Mouse (Mus musculus) heart, embryonic 14.5 days (tissue): ENCODE data around the gene Grid2. TPM values are rescaled to one million over a fixed set of nuclear protein-coding genes. Genes with fewer than 3 reads are reported as not detected.

Experiments
- ATAC-seq: fragments of 200-750 bp; cut with Nextera tagmentation; 2 replicates; pipeline ENCODE4 v1.8.0; 2017; ENCODE audit warnings: low read depth, moderate TSS enrichment; ENCODE audit not compliant: insufficient number of reproducible peaks, insufficient read depth, low FRiP score
- H3K27ac ChIP-seq, 2 experiments: fragments of 200-500 bp in 1 of 2; fragments of 300-500 bp in 1 of 2; sonication (generic) in 1 of 2; replicated peaks in 1 of 2; 2 replicates each; pipeline ENCODE4 v1.5.1; 2012 to 2014; ENCODE audit warnings: low read depth in 2 of 2, low read length in 2 of 2, control low read depth in 1 of 2, mild to moderate bottlenecking in 1 of 2, mixed read lengths in 1 of 2; ENCODE audit not compliant: control insufficient read depth in 1 of 2, insufficient read depth in 1 of 2
- H3K27me3 ChIP-seq: fragments of 300-500 bp; sonication (generic); 2 replicates; pipeline ENCODE4 v1.6.1; 2014; ENCODE audit warnings: mild to moderate bottlenecking, low read length, control low read depth; ENCODE audit not compliant: control insufficient read depth, insufficient read depth
- H3K36me3 ChIP-seq: fragments of 300-500 bp; sonication (generic); 2 replicates; pipeline ENCODE4 v1.6.1; 2014; ENCODE audit warnings: mild to moderate bottlenecking, control low read depth, low read length, mixed read lengths; ENCODE audit not compliant: control insufficient read depth, insufficient read depth
- H3K4me1 ChIP-seq, 2 experiments: fragments of 200-500 bp in 1 of 2; fragments of 300-500 bp in 1 of 2; sonication (generic) in 1 of 2; 2 replicates each; pipeline ENCODE4 v1.6.1; 2012 to 2014; ENCODE audit warnings: low read length in 2 of 2, control low read depth in 1 of 2, mixed read lengths in 1 of 2; ENCODE audit not compliant: control insufficient read depth in 2 of 2, insufficient read depth in 2 of 2
- H3K4me2 ChIP-seq: fragments of 300-500 bp; sonication (generic); 2 replicates; pipeline ENCODE4 v1.6.1; 2014; ENCODE audit warnings: mild to moderate bottlenecking, low read length
- H3K4me3 ChIP-seq, 2 experiments: fragments of 200-500 bp in 1 of 2; fragments of 300-500 bp in 1 of 2; sonication (generic) in 1 of 2; 2 replicates each; pipeline ENCODE4 v1.5.1; 2012 to 2014; ENCODE audit warnings: low read length in 2 of 2, mild to moderate bottlenecking in 2 of 2, control low read depth in 1 of 2, low read depth in 1 of 2, moderate library complexity in 1 of 2; ENCODE audit not compliant: control insufficient read depth in 1 of 2, insufficient read depth in 1 of 2
- H3K9ac ChIP-seq: fragments of 300-500 bp; sonication (generic); 2 replicates; pipeline ENCODE4 v1.6.1; 2014; ENCODE audit warnings: mild to moderate bottlenecking, low read length
- H3K9me3 ChIP-seq: fragments of 300-500 bp; sonication (generic); 2 replicates; pipeline ENCODE4 v1.6.1; 2016; ENCODE audit warnings: low read length, control low read depth; ENCODE audit not compliant: control insufficient read depth
- WGBS: fragments of 180-500 bp; shearing (Covaris S2); extraction: QIAGEN DNeasy Blood & Tissue Kit; methylation state at CpG from one replicate; pipeline ENCODE4 v1.1.7; 2014; 5-methylcytosine and 5-hydroxymethylcytosine counted together
- polyA plus RNA-seq: library from polyadenylated mRNA; unstranded; fragments of >200 nt; fragmentation: Nextera tagmentation; extraction: Ambion mirVana; gene quantifications from 2 replicates; pipeline ENCODE4 v1.2.1, GENCODE M21; 2014

Grid2 gene
- polyA plus RNA-seq, 1 experiment from 2014 or later = 1.3 TPM

GRCm38 (mm10) chr6:63342438-63343004 is 86.8 kb downstream of the Grid2 start:
- H3K36me3 ChIP-seq = no peaks in the 10 kb centered on the region
- H3K9ac ChIP-seq = no peak overlapping the region
- no peak overlapping the region for H3K27ac ChIP-seq
- H3K27me3 ChIP-seq = no peaks in the 10 kb centered on the region
- H3K4me2 ChIP-seq = no peak overlapping the region
- H3K9me3 ChIP-seq = no peaks in the 10 kb centered on the region
- no peaks in the 10 kb centered on the region for H3K4me1 ChIP-seq
- 75% methylated on average over 3 of the region's 3 CpGs for whole genome bisulfite sequencing
- no peak for ATAC-seq
- H3K4me3 ChIP-seq = no peak overlapping the region

GRCm38 (mm10) chr6:63347015-63347414 is 91.3 kb downstream of the Grid2 start:
- no peaks in the 10 kb centered on the region for H3K9me3 ChIP-seq
- no peak overlapping the region for H3K9ac ChIP-seq
- no peak overlapping the region for H3K4me2 ChIP-seq
- WGBS = 90% methylated on average over 1 of the region's 1 CpGs
- no peak overlapping the region for H3K27ac ChIP-seq
- no peaks in the 10 kb centered on the region for H3K4me1 ChIP-seq
- no peaks in the 10 kb centered on the region for H3K36me3 ChIP-seq
- no peak overlapping the region for H3K4me3 ChIP-seq
- ATAC-seq = no peak
- no peaks in the 10 kb centered on the region for H3K27me3 ChIP-seq

DNA sequence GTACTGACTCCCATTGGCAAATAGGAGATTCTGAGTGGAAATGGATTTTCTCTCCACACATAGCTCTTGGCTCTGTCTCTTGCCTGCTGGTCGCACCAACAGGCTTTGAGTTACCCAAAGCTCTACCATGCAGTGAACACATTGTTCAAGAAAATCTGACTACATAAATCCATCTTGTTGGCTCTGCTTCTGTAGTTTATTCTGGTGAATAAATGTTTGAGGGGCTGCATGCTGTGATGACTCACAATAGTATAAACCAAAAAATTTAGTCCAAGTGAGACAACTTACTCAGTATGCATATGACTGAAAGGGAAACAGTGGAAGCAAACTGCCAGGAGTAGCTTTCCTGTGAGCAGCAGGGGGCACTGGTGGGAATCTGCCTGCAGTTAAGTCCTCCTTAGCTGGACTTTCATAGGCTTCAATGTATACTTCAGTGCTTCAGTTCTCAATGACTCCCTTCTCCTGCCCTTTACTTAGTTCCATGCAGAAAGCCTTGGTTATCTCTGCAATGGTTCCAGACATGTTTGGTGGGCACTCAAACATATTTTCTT is 125.5 kb downstream of the Grid2 start:
- WGBS = 83% methylated on average over 1 of the region's 1 CpGs
- no peak overlapping the region for H3K4me2 ChIP-seq
- no peaks in the 10 kb centered on the region for H3K27me3 ChIP-seq
- no peaks in the 10 kb centered on the region for H3K4me1 ChIP-seq
- H3K27ac ChIP-seq = no peak overlapping the region
- no peak overlapping the region for H3K4me3 ChIP-seq
- H3K9me3 ChIP-seq = no peaks in the 10 kb centered on the region
- no peak overlapping the region for H3K9ac ChIP-seq
- H3K36me3 ChIP-seq = no peaks in the 10 kb centered on the region
- no peak for ATAC-seq

- no peak for ATAC-seq
- Histone ChIP-seq H3K4me2 (no peak overlapping the region), H3K4me1 (no peaks in the 10 kb centered on the region), H3K9ac (no peak overlapping the region), H3K9me3 (no peaks in the 10 kb centered on the region), H3K27me3 (no peaks in the 10 kb centered on the region), H3K27ac (no peak overlapping the region), H3K4me3 (no peak overlapping the region), H3K36me3 (no peaks in the 10 kb centered on the region)
- WGBS = 70% methylated on average over 3 of the region's 3 CpGs
These were observed 146.0 kb downstream of the Grid2 start for GRCm38 (mm10) chr6:63401698-63402097.

DNA sequence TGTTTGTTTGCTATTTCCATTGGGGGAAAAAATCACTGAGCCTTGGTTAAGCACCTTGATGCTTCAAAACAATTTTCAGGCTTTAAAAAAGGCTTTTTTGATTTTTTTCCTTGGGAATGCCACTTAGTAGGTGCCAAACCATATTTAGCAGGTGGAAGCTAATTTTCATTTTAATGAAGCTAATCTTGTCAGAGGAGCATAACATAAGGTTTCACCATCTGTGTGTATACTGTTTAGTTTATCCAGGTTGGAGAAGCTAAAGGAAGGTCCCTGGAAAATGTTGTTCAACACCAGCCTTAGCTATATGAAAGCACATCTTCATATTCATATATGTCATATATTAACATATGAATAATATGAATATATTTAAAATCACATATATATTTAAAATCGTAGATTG is 161.9 kb downstream of the Grid2 start:
- no peak for ATAC-seq
- H3K27ac ChIP-seq = no peak overlapping the region
- no peaks in the 10 kb centered on the region for H3K36me3 ChIP-seq
- H3K4me1 ChIP-seq = no peaks in the 10 kb centered on the region
- H3K27me3 ChIP-seq = no peaks in the 10 kb centered on the region
- no peaks in the 10 kb centered on the region for H3K9me3 ChIP-seq
- no peak overlapping the region for H3K4me3 ChIP-seq
- H3K4me2 ChIP-seq = no peak overlapping the region
- WGBS = 67% methylated on average over 1 of the region's 1 CpGs
- H3K9ac ChIP-seq = no peak overlapping the region

- no peak overlapping the region for H3K4me3 ChIP-seq
- no peak overlapping the region for H3K4me2 ChIP-seq
- no peak overlapping the region for H3K9ac ChIP-seq
- WGBS = 78% methylated on average over 2 of the region's 2 CpGs
- no peak overlapping the region for H3K27ac ChIP-seq
- no peaks in the 10 kb centered on the region for H3K27me3 ChIP-seq
- H3K4me1 ChIP-seq = no peaks in the 10 kb centered on the region
- ATAC-seq = no peak
- no peaks in the 10 kb centered on the region for H3K36me3 ChIP-seq
- H3K9me3 ChIP-seq = no peaks in the 10 kb centered on the region
These were observed 177.1 kb downstream of the Grid2 start for GRCm38 (mm10) chr6:63432751-63433150.

GRCm38 (mm10) chr6:63448175-63448574 is 192.5 kb downstream of the Grid2 start:
- H3K4me2 ChIP-seq = no peak overlapping the region
- H3K9me3 ChIP-seq = no peaks in the 10 kb centered on the region
- no peak for ATAC-seq
- no peak overlapping the region for H3K4me3 ChIP-seq
- H3K4me1 ChIP-seq = peaks cover 0 to 8% of the 10 kb centered on the region in 2 experiments; a peak in 3 of 4 replicates
- no peak overlapping the region for H3K27ac ChIP-seq
- no peaks in the 10 kb centered on the region for H3K27me3 ChIP-seq
- no peak overlapping the region for H3K9ac ChIP-seq
- no peaks in the 10 kb centered on the region for H3K36me3 ChIP-seq
- WGBS = 69% methylated on average over 2 of the region's 2 CpGs

- no peak for ATAC-seq
- H3K4me1 ChIP-seq = no peaks in the 10 kb centered on the region
- no peak overlapping the region for H3K4me2 ChIP-seq
- H3K9ac ChIP-seq = no peak overlapping the region
- H3K9me3 ChIP-seq = no peaks in the 10 kb centered on the region
- H3K27me3 ChIP-seq = no peaks in the 10 kb centered on the region
- no peak overlapping the region for H3K27ac ChIP-seq
- 75% methylated on average over 1 of the region's 1 CpGs for WGBS
- H3K4me3 ChIP-seq = no peak overlapping the region
- no peaks in the 10 kb centered on the region for H3K36me3 ChIP-seq
These were observed 226.5 kb downstream of the Grid2 start for GRCm38 (mm10) chr6:63482141-63482540.
